Mouse (Mus musculus) CH12.LX (cell line): ENCODE results near the gene Mtch2.

Experiments
- CTCF ChIP-seq, 2 experiments: IDR thresholded peaks in 1 of 2; conservative IDR thresholded peaks in 1 of 2; 2 replicates each; pipeline ENCODE4 v1.5.1; 2011 to 2012; ENCODE audit warnings: low read depth in 2 of 2, low read length in 2 of 2, improper control_type of control experiment in 1 of 2, inconsistent platforms in 1 of 2, mild to moderate bottlenecking in 1 of 2, moderate library complexity in 1 of 2
- MAFK ChIP-seq: IDR thresholded peaks from 2 replicates; pipeline ENCODE4 v1.6.1; 2011; ENCODE audit warnings: low read length, improper control_type of control experiment; ENCODE audit not compliant: insufficient replicate concordance
- MEF2A ChIP-seq: IDR thresholded peaks from 2 replicates; pipeline ENCODE4 v1.6.1; 2014; ENCODE audit warnings: low read depth, mild to moderate bottlenecking, inconsistent platforms, low read length, improper control_type of control experiment, borderline replicate concordance

- TF ChIP-seq MEF2A = no peak
- TF ChIP-seq CTCF (conservative IDR thresholded peaks at IDR 0.05 in 1 of 2, IDR thresholded peaks at IDR 0.05 in 1 of 2; ENCODE audit: low read depth in 2 of 2, low read length in 2 of 2) = no peak
- TF ChIP-seq MAFK = 0 out of 2 replicates have a peak, but pooled peaks have one; percentile 28
These were observed 38.5 kb upstream of the Mtch2 start for GRCm38 (mm10) chr2:90808241-90809126.
